Mouse (Mus musculus) left cerebral cortex, adult 9 months (tissue): Measurements from ENCODE around the gene Sh3yl1.

Experiments
- DNase-seq, 2 experiments: peaks; one replicate each; pipeline ENCODE4 v3.0.0; 2022; ENCODE audit warnings: low spot score in 2 of 2

Sh3yl1 gene

GRCm38 (mm10) chr12:30911261-30912047 is at the start of gene Sh3yl1, which contains the start of gene Acp1:
Gene Sh3yl1 (plus strand): TSS chr12:30911668.
Gene Acp1 (minus strand): TSS chr12:30911589.
- peak; percentile 87 to 95 for DNase-seq

- DNase-seq, result no peak
Observed at GRCm38 (mm10) chr12:30864347-30864746, 47.1 kb upstream of the Sh3yl1 start.

- DNase-seq, result no peak
Observed at GRCm38 (mm10) chr12:30865781-30866180, 45.7 kb upstream of the Sh3yl1 start.

- no peak for DNase-seq
Observed at GRCm38 (mm10) chr12:30879447-30879846, 32.0 kb upstream of the Sh3yl1 start.

- no peak for DNase-seq
Observed at GRCm38 (mm10) chr12:30883592-30883985, 27.9 kb upstream of the Sh3yl1 start.

- DNase-seq, result no peak
Observed at GRCm38 (mm10) chr12:30883986-30884621, 27.4 kb upstream of the Sh3yl1 start, which contains the start of gene Alkal2. Gene Alkal2 (plus strand): TSS chr12:30884322.

- DNase-seq, result no peak
Observed at GRCm38 (mm10) chr12:30884622-30885230, 26.7 kb upstream of the Sh3yl1 start.

GRCm38 (mm10) chr12:30885891-30886290 is 25.6 kb upstream of the Sh3yl1 start:
- DNase-seq, result no peak

GRCm38 (mm10) chr12:30888003-30888402 is 23.5 kb upstream of the Sh3yl1 start:
- no peak for DNase-seq

GRCm38 (mm10) chr12:30890067-30890466 is 21.4 kb upstream of the Sh3yl1 start:
- DNase-seq, result peak in 1 of 2 experiments; percentile 75

GRCm38 (mm10) chr12:30891438-30891837 is 20.0 kb upstream of the Sh3yl1 start:
- no peak for DNase-seq

- DNase-seq, result no peak
Observed at GRCm38 (mm10) chr12:30897039-30897438, 14.4 kb upstream of the Sh3yl1 start.

- no peak for DNase-seq
Observed at GRCm38 (mm10) chr12:30908658-30909057, 2.8 kb upstream of the Sh3yl1 start.

- no peak for DNase-seq
Observed at GRCm38 (mm10) chr12:30909881-30910280, 1.6 kb upstream of the Sh3yl1 start.

- DNase-seq, result no peak
Observed at GRCm38 (mm10) chr12:30910860-30911259, 608 bp upstream of the Sh3yl1 start.

- peak; percentile 19 to 34 for DNase-seq
Observed at GRCm38 (mm10) chr12:30912048-30912381, 547 bp downstream of the Sh3yl1 start.

GRCm38 (mm10) chr12:30912840-30913239 is 1.4 kb downstream of the Sh3yl1 start:
- DNase-seq, result no peak

GRCm38 (mm10) chr12:30922401-30922800 is 10.9 kb downstream of the Sh3yl1 start:
- DNase-seq, result no peak

- no peak for DNase-seq
Observed at GRCm38 (mm10) chr12:30928182-30928581, 16.7 kb downstream of the Sh3yl1 start.

GRCm38 (mm10) chr12:30933299-30933698 is 21.8 kb downstream of the Sh3yl1 start:
- no peak for DNase-seq

GRCm38 (mm10) chr12:30936899-30937298 is 25.4 kb downstream of the Sh3yl1 start:
- DNase-seq, result no peak

GRCm38 (mm10) chr12:30943057-30943986 is 31.9 kb downstream of the Sh3yl1 start:
- DNase-seq, result no peak
